Mouse (Mus musculus) lung, postnatal 0 days (tissue): ENCODE measurements around the gene Muc5b. TPM values are rescaled to one million over a fixed set of nuclear protein-coding genes. Genes with fewer than 3 reads are reported as not detected.

ENCODE experiments used
- ATAC-seq: fragments of 200-750 bp; cut with Nextera tagmentation; 2 replicates; pipeline ENCODE4 v1.8.0; 2017; ENCODE audit warnings: moderate library complexity
- DNase-seq: peaks from one replicate; pipeline ENCODE4 v3.0.0-alpha.2; 2016; ENCODE audit warnings: low spot score
- H3K27ac ChIP-seq: fragments of 300-500 bp; sonication (generic); 2 replicates; pipeline ENCODE4 v1.5.1; 2014; ENCODE audit warnings: antibody characterized with exemption, mild to moderate bottlenecking, low read length, mixed read lengths
- H3K27me3 ChIP-seq: fragments of 300-500 bp; sonication (generic); replicated peaks from 2 replicates; pipeline ENCODE4 v1.6.1; 2014; ENCODE audit warnings: low read length, mixed read lengths; ENCODE audit not compliant: insufficient read depth
- H3K36me3 ChIP-seq: fragments of 300-500 bp; sonication (generic); 2 replicates; pipeline ENCODE4 v1.6.1; 2014; ENCODE audit warnings: low read length, mixed read lengths; ENCODE audit not compliant: insufficient read depth
- H3K4me1 ChIP-seq: fragments of 300-500 bp; sonication (generic); 2 replicates; pipeline ENCODE4 v1.6.1; 2014; ENCODE audit warnings: antibody characterized with exemption, low read depth, low read length, mixed read lengths; ENCODE audit not compliant: insufficient read depth
- H3K4me2 ChIP-seq: fragments of 300-500 bp; sonication (generic); replicated peaks from 2 replicates; pipeline ENCODE4 v1.6.1; 2014; ENCODE audit warnings: low read depth, mild to moderate bottlenecking, low read length, moderate library complexity, mixed read lengths
- H3K4me3 ChIP-seq: fragments of 300-500 bp; sonication (generic); 2 replicates; pipeline ENCODE4 v1.5.1; 2014; ENCODE audit warnings: low read depth, low read length
- H3K9ac ChIP-seq: fragments of 300-500 bp; sonication (generic); replicated peaks from 2 replicates; pipeline ENCODE4 v1.6.1; 2014; ENCODE audit warnings: low read depth, mild to moderate bottlenecking
- H3K9me3 ChIP-seq: fragments of 300-500 bp; sonication (generic); 2 replicates; pipeline ENCODE4 v1.6.1; 2016; ENCODE audit warnings: low read length, mixed read lengths
- CTCF ChIP-seq: IDR thresholded peaks from 2 replicates; pipeline ENCODE4 v1.5.1; 2016; ENCODE audit warnings: antibody characterized with exemption, mild to moderate bottlenecking
- EP300 ChIP-seq: IDR thresholded peaks from 2 replicates; pipeline ENCODE4 v1.6.1; 2016; ENCODE audit warnings: antibody characterized with exemption, mild to moderate bottlenecking, control low read depth
- WGBS: fragments of 180-500 bp; shearing (Covaris S2); extraction: QIAGEN DNeasy Blood & Tissue Kit; methylation state at CpG from one replicate; pipeline ENCODE4 v1.1.7; 2014; 5-methylcytosine and 5-hydroxymethylcytosine counted together
- polyA plus RNA-seq: library from polyadenylated mRNA; unstranded; fragments of >200 nt; fragmentation: Nextera tagmentation; extraction: Ambion mirVana; gene quantifications from 2 replicates; pipeline ENCODE4 v1.2.1, GENCODE M21; 2015

Muc5b gene
- polyA plus RNA-seq, 1 experiment from 2014 or later = 0.80 TPM

DNA sequence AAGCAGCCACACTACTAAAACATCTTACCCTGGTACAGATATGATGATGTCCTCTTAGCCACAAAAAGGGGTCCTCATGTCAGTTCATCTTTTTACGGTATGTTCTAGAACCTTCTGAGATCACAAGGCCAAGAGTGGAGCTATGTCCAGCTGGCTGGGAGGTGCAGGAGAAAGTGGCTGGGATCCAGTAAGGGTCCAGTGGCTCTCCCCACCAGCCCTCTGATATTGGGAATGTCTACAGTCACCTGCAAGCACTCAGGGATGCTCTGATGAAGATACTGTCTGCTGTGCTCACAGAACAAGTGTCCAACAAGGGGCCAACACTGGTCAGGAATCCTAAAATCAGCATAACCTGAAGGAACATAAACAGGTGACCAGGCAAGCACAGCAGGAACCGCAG, 79.5 kb downstream of the Muc5b start, which contains the start of gene Tollip:
TSS of gene Tollip (minus strand) at position 101 of the 400 bp plus-strand sequence.
- 78% methylated on average over 2 of the region's 2 CpGs for WGBS

More for the DNA sequence above, 79.5 kb downstream of the Muc5b start, which contains the start of gene Tollip:
- Histone ChIP-seq H3K4me1 (no peaks in the 10 kb centered on the region), H3K9me3 (no peaks in the 10 kb centered on the region), H3K36me3 (no peaks in the 10 kb centered on the region), H3K9ac (no peak within 1 kb of the TSS), H3K4me3 (no peak within 1 kb of the TSS), H3K27me3 (no peaks in the 10 kb centered on the region), H3K4me2 (no peak within 1 kb of the TSS), H3K27ac (no peak within 1 kb of the TSS)
- ATAC-seq = no peak
- DNase-seq = no peak
- TF ChIP-seq CTCF = no peak
- TF ChIP-seq EP300 = no peak

Other genes starting within 250 kb of the Muc5b start
- gene Muc6, start 183.8 kb upstream of the Muc5b start, polyA plus RNA-seq = 0.07 TPM in 2 replicates
- gene Muc2, start 148.7 kb upstream of the Muc5b start, polyA plus RNA-seq = 0.26 and 0.36 TPM in 2 replicates
- 0.30 and 0.52 TPM in 2 replicates for gene Muc5ac, start 50.1 kb upstream of the Muc5b start, polyA plus RNA-seq
- gene Tollip, start 79.4 kb downstream of the Muc5b start, polyA plus RNA-seq = 44.6 and 46.4 TPM in 2 replicates
- 0.39 and 0.88 TPM in 2 replicates for gene Brsk2, start 110.7 kb downstream of the Muc5b start, polyA plus RNA-seq
- gene Mob2, start 222.0 kb downstream of the Muc5b start, polyA plus RNA-seq = 85.9 and 104 TPM in 2 replicates